Mouse (Mus musculus) megakaryocyte, adult 5-6 weeks (primary cell): ENCODE measurements around the gene Skap2. TPM values are rescaled to one million over a fixed set of nuclear protein-coding genes. Genes with fewer than 3 reads are reported as not detected.

Experiments used
- ATAC-seq: 2 replicates; pipeline ENCODE4 v1.8.0; 2016; ENCODE audit warnings: mild to moderate bottlenecking, inconsistent platforms; ENCODE audit not compliant: poor library complexity, severe bottlenecking
- total RNA-seq, 2 experiments: library from RNA; stranded (forward) in 1 of 2; stranded (reverse) in 1 of 2; fragments of 153-499, 151-499 nt in 1 of 2; fragments of 221-1000, 200-1000 nt in 1 of 2; gene quantifications; 2 replicates each; pipeline versions ENCODE4 v1.2.3 to v1.2.4; 2015 to 2017

Skap2 gene
- 178 and 191 TPM in 2 replicates for total RNA-seq (2015)
- 293 and 359 TPM in 2 replicates for total RNA-seq (2017)

DNA sequence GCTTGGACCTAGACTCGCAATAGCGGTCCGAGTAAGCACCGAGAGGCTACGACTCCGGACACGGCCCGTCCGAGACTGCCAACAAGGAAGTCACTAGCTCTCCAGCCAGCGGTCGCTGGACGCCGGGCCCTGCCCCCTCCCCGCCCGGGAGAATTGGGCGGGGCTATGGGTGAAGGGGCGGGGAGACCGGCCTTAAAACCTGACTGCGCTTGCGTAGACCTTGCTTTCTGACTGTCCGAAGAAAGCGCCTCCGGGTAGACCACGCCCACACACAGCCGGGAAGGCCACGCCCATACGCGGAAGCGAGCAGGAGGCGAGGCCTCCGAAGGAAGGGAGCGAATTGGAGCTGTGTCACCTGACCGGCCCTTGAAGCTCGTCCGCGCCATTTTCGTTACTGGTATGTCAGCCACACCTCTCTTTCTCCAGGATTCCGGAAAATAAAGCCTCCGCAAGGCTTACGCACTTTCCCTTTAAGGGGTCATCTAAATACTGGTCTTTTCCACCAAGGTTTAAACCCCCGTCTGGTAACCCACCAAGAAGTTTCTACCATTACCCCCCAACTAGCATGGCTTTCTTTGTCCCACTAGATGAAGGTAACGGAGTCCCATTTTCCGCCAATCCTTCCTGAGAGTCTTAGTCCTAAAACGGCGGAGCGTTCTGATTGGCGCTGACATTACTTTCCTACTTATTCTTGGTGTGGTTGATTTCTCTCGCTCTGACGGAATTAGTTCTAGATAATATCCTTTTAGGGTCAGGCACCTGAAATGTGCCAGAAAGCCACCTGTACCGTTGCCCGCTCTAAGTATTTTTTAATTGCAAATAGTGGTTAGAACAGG is at the start of gene Skap2:
Gene Skap2, minus strand, starts transcription at position 141 of the 836 bp plus-strand sequence.
- ATAC-seq = peak; percentile 93

GRCm38 (mm10) chr6:52058899-52059448 is 46.6 kb upstream of the Skap2 start:
- no peak for ATAC-seq

DNA sequence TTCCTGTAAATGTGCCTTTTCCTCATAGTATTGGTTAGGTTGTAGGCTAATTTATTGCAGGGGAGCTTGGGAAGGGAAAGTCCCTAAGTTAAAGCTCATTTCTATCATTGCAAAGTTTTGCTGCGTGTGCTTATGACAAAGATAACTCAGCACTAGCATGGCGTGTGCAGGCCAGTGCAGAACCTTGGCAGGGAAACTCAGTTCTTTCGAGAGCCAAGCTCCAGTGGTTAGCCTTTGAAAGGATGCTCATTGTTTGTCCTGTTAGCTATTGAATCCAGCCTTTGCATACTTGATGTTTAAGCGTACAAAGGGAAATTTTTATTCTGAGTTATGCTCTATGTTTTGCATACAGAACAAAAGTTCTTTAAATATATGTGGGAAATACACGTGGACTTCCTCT is 45.8 kb upstream of the Skap2 start:
- no peak for ATAC-seq

DNA sequence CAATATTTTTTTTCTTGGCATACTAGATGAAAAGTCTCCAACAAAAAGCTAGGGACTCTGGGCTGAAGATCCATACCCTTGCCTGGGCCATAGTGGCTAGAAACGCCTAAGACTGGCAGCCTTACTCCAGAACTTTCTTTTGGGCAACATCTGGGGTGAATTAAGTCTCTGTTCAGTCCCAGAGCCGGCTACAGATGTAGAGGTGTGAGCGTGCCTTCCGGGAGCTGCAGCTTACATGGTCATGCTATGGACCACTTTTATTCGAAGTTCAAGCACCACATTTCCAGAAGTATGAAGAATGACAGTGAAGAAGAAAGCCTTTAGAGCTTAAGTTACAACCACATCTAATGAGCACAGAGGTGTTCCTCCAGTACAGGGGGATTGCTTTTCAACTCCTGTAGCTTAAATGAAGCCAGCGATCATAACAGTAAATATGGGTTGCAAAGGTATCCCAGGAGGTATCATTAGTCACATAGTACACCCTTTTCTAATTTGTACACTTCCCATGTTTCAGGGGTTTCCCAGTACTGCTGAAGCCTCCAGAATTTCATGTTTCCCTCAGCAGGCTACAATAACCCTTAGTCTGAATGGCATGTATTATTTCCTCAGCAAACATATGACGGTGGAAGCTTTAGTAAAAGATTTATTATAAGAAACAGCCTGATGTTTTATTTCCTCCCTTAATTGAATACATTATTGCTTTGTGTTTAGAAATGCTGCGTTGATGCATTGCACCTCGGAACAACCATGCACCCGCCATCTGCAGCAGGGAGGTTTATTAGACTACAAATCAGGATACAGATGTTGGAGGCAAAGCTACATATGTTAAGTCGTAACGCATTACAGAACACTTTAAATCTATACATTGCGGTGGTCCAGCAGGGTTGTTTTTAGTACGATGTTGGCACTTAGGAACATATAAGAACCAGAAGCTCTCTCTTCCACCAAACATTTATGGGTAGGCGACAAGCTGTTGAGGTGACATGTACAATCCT is 41.5 kb upstream of the Skap2 start:
- ATAC-seq = no peak

DNA sequence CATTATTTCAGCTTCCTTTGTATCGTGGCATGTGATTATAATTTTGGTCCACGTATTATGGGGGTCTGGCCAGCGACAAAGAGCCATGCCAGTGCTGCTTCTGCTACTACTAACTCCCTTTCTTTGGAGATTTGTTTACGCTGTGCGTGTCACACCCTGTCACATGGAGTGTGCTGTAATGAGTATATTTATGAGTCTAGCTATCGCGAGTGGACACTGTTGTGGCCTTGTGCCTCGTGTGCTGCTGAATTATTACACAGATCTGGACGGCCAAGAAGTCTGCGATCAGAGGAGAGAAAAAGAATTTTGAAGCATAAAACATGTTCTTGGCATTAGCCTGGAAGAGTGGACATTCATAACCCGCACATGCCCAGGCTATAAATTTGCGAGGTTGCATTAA is 37.7 kb upstream of the Skap2 start:
- ATAC-seq = no peak

GRCm38 (mm10) chr6:52045517-52045916 is 33.2 kb upstream of the Skap2 start:
- ATAC-seq = no peak

DNA sequence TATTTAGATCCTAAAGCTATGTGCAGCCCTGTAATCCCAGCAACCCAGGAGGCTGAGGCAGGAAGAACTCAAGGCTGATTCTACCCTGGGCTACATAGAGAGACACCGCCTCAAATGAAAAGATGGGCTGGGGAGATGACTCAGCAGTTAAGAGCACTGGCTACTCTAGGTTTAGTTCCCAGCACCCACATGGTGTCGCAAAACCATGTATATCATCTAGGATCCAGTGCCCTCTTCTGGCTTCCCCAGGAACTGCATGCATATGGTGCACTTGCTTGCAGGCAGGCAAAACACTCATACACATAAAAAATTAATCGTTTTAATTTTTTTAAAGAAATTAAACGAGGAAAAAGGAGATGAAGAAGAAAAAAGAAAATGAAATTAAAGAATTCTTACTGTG is 23.7 kb upstream of the Skap2 start:
- ATAC-seq = no peak

GRCm38 (mm10) chr6:52031181-52031580 is 18.8 kb upstream of the Skap2 start:
- ATAC-seq = no peak

DNA sequence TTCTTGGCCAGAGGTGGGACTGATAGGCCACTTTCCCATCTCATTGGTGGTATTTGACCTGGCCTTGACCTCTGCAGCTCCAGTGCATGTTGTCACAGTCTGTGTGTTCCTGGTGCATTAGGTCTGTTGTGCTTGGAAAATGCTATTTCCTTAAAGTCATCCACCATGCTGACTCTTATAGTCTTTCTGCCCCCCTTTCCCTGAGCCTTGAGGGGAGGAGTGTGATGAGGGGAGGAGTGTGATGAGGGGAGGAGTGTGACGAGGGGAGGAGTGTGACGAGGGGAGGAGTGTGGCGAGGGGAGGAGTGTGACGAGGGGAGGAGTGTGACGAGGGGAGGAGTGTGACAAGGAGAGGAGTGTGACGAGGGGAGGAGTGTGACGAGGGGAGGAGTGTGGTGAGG is 15.8 kb upstream of the Skap2 start:
- ATAC-seq = no peak

DNA sequence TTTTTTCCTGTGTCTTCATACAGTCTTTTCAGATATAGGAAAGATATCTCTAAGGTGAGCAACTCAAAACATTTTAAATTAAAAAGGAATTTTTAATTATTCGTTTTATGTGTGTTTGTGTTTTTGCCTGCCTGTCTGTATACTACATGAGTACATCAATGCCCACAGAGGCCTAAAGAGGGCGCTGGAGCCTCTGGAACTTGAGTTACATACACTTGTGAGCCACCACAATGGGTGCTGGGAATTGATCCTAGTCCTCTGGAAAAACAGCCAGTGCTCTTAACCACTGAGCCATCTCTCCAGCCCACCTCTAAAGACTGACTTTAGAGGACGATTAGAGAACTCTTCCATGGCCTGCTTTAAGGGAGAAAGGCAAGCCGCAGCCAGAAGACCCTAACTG is 14.8 kb upstream of the Skap2 start:
- ATAC-seq = no peak

GRCm38 (mm10) chr6:52026281-52026680 is 13.9 kb upstream of the Skap2 start:
- no peak for ATAC-seq

- ATAC-seq = no peak
Observed at GRCm38 (mm10) chr6:52024730-52025129, 12.4 kb upstream of the Skap2 start.

DNA sequence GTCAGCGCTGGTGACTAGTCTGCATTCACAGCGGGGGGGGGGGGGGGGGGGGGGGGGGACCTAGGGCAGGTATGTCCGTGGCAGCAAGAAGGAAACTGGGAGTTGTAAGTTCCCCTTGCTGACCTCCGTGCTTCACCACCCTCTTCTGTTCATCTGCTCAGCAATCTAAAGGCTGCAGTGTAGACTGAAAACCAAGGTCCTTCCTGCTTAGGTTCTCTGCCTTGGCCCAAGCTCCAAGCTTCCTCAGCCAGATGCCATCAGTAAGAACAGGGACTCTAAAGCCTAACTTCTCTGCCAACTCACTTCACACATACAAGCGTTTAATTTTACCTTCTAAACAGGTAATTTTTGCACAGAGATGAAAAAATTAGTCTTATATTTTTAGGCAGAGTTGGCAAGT is 10.0 kb upstream of the Skap2 start:
- ATAC-seq = no peak

DNA sequence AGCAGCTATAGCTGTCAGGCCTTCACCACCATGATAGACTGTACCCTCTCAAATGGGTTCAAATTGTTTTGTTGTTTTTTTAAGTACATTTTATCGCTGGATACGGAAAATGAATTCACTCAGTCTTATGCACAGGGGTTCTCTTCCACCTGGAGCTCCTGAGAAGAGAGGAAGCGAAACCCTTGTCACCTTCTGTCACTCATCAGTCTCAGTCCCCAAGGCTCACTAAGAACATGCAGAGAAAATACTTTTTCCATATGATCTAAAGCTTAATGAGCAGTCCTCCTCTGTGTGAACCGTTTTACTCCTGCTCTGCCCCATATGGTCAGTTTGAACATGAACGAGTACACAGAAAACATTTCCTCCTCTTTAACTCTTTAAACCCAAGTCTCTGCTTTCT is 7.9 kb upstream of the Skap2 start:
- no peak for ATAC-seq

- ATAC-seq = no peak
Observed at GRCm38 (mm10) chr6:52013245-52013945, 1.0 kb upstream of the Skap2 start.

DNA sequence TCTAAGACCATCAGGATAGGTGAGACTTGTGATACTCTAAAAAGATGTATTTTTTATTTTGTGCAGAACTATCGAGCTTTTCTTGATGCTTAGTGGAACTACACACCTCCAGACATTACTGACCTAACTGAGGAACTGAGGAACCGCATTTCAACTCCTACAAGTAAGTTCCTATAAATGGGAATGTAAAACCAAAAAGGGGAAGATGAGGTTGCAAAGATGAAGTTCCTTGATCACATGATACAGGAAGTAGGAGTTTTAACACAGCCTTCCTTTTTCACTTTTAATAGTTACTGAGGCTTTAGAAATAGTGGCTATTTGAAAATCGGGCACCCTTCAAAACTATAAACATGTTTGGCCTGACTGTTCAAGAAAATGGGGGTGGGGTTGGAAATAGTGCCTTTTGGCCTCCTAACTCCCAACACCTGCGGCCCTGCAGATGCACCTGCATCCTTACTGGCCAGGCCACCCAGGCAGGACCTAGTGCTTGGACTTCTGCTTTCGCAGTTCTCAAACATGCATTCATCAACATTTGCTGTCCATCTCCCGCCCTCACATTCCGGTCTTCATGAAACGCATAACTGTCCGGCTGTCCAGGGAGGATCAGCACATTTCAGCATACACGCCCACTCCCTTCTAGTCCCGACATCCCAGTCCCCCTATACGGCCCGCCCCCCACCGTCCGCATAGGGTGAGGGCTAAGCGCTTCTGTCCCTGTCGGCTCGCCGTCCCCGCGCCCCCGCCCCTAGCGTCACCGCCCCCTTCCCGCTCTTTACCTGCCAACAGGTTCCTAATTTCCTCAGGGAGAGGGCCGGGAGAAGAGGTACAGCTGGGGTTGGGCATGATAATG is 565 bp downstream of the Skap2 start:
- peak; percentile 53 for ATAC-seq

DNA sequence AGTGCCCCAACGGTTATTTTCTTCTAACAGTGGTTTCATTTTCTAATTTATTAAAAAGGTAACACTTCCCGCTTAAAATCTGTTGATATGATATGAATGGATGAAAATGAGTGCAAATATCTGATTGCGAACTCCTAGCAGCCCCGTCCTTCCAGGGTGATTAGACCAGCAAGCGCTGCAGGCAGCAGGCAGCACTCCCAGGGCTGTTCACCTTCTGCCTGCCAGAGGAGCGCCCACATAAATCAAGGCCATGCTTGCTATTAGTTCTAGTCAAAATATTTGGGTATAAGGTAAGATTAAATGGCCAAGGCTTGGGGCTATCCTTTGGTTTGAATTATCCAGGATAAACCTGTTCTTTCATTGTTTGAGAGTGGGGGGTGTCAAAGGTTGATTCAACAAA is 3.0 kb downstream of the Skap2 start:
- ATAC-seq = no peak

GRCm38 (mm10) chr6:52008757-52009156 is 3.6 kb downstream of the Skap2 start:
- no peak for ATAC-seq

DNA sequence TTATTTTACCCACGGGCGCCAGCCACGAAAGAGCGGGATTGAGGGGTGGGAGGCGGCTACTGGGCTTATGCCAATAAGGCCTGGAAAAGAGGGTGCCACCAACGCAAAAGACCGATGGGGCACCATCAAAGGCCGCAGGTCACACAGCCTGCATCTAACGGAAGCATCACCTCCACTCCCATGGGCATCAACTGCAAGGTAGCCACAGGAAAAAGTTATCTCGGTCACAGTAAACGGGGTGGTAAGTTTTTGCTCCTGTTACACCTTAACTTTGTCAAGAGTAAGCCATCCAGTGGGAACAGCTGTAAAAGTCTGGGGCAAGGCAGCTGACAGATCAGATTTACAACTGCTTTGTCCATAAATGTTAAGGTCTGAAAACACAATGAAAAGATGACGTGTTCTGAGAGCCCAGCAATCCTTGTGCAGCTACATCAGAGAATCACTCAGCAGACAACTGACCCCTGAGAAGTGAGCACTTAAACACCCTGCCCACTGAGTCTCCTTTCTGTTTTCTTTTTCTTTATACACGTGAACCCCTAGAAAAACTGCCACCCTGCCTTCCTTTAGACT is 5.6 kb downstream of the Skap2 start:
- no peak for ATAC-seq
